Mouse (Mus musculus) heart, adult 2 months (tissue): ENCODE measurements around the gene Tuba3a.

ENCODE experiments used
- CTCF ChIP-seq: fragments of 200-600 bp; IDR thresholded peaks from 2 replicates; pipeline ENCODE4 v1.8.1; 2022; ENCODE audit warnings: antibody characterized with exemption, mild to moderate bottlenecking, moderate library complexity
- EP300 ChIP-seq: fragments of 200-500 bp; IDR thresholded peaks from 2 replicates; pipeline ENCODE4 v1.6.1; 2011; ENCODE audit warnings: low read depth, low read length, control low read depth; ENCODE audit not compliant: insufficient read depth

- no peak for TF ChIP-seq CTCF
- no peak for TF ChIP-seq EP300
Observed at GRCm38 (mm10) chr6:125303242-125303641, 17.4 kb upstream of the Tuba3a start.
